Comparison of ENCODE assay signal across 7 mouse cellular contexts in genomic region chr9:107630576-107630975, GRCm38 (mm10). TPM values are rescaled to one million over a fixed set of nuclear protein-coding genes. Genes with fewer than 3 reads are reported as not detected.
A peak's percentile ranks its signal among the peaks of the same experiment; 100 is the strongest.
DNase-seq lines count a peak whose midpoint lies in the region; ATAC-seq and TF ChIP-seq lines count a peak whose summit lies in the region.

No protein-coding gene starts in this region.

- no peaks in the 10 kb centered on the region for H3K9me3 ChIP-seq in forebrain, embryonic 13.5 days (replicated peaks)
- no peaks in the 10 kb centered on the region for H3K9me3 ChIP-seq in limb, embryonic 10.5 days (replicated peaks)

- peaks cover 91% of the 10 kb centered on the region for H3K4me1 ChIP-seq in forebrain, embryonic 13.5 days
- peaks cover 95% of the 10 kb centered on the region for H3K4me1 ChIP-seq in limb, embryonic 10.5 days

- H3K4me3 ChIP-seq in left cerebral cortex, adult 2 months: no peak overlapping the region
- peak overlapping the region; percentile 26 for H3K4me3 ChIP-seq in forebrain, embryonic 13.5 days
- H3K4me3 ChIP-seq in limb, embryonic 10.5 days: peak overlapping the region; percentile 95

- intact Hi-C loops in left cerebral cortex, adult 2 months (cut with DNase I): no loop called here
- intact Hi-C loops in left cerebral cortex, postnatal 36 days (cut with DNase I): no loop called here

- H3K27ac ChIP-seq in left cerebral cortex, adult 2 months: peak overlapping the region; percentile 70
- H3K27ac ChIP-seq in forebrain, embryonic 13.5 days: peak overlapping the region; percentile 99
- H3K27ac ChIP-seq in limb, embryonic 10.5 days: peak overlapping the region; percentile 95

- H3K27me3 ChIP-seq in forebrain, embryonic 13.5 days: no peaks in the 10 kb centered on the region
- H3K27me3 ChIP-seq in limb, embryonic 10.5 days (ENCODE audit: low read depth, poor library complexity, severe bottlenecking): no peaks in the 10 kb centered on the region

- peak overlapping the region; percentile 67 for H3K9ac ChIP-seq in forebrain, embryonic 13.5 days

- no peak for TF ChIP-seq CTCF in left cerebral cortex, adult 2 months (IDR thresholded peaks at IDR 0.05)

- H3K36me3 ChIP-seq in forebrain, embryonic 13.5 days (ENCODE audit: poor library complexity, severe bottlenecking): peaks cover 2% of the 10 kb centered on the region
- peaks cover 57% of the 10 kb centered on the region for H3K36me3 ChIP-seq in limb, embryonic 10.5 days

- ATAC-seq in forebrain, embryonic 13.5 days: peak; percentile 14
- no peak for ATAC-seq in granulocyte monocyte progenitor cell, adult 5-6 weeks (replicated peaks; ENCODE audit: poor library complexity, severe bottlenecking)

- 2% methylated on average over 4 of the region's 4 CpGs for WGBS in forebrain, embryonic 13.5 days
- WGBS in limb, embryonic 10.5 days: 2% methylated on average over 4 of the region's 4 CpGs

- peak in 1 of 2 experiments; percentile 59 for DNase-seq in left cerebral cortex, adult 2 months (ENCODE audit: extremely low spot score in 1 of 2, low spot score in 2 of 2)
- no peak for DNase-seq in left cerebral cortex, postnatal 36 days (ENCODE audit: low spot score in 2 of 2)
- peak; percentile 98 for DNase-seq in ZHBTc4 (ENCODE audit: low read depth, low spot score)
- peak; percentile 68 for DNase-seq in limb, embryonic 10.5 days (ENCODE audit: low spot score)
- peak; percentile 93 for DNase-seq in retina, postnatal 1 day

- peak overlapping the region; percentile 99 for H3K4me2 ChIP-seq in forebrain, embryonic 13.5 days

RNA-seq across cellular contexts. Expression of gene Gnai2, which starts 4.6 kb away (rescaled TPM):
- total RNA-seq in left cerebral cortex, adult 2 months (2021): 100 to 1,000 TPM; 201 to 213 TPM
- 100 to 1,000 TPM; 215 to 221 TPM for total RNA-seq in left cerebral cortex, postnatal 36 days (2021)
- polyA plus RNA-seq in forebrain, embryonic 13.5 days (2015; fragmentation: Nextera tagmentation; extraction: Ambion mirVana): 397 and 426 TPM in 2 replicates
- polyA plus RNA-seq in limb, embryonic 10.5 days (2016; fragmentation: Nextera tagmentation; extraction: Ambion mirVana): 355 and 403 TPM in 2 replicates
- total RNA-seq in granulocyte monocyte progenitor cell, adult 5-6 weeks (2014; fragmentation: Nextera tagmentation): 410 and 448 TPM in 2 replicates
- 395 and 452 TPM in 2 replicates for total RNA-seq in granulocyte monocyte progenitor cell, adult 5-6 weeks (2017)

RNA-seq across cellular contexts. Expression of gene Sema3b, which starts 21.5 kb away (rescaled TPM):
- total RNA-seq in left cerebral cortex, adult 2 months (2021): 1 to 10 TPM; 3.3 to 4.1 TPM
- total RNA-seq in left cerebral cortex, postnatal 36 days (2021): 1 to 10 TPM; 2.6 to 3.1 TPM
- polyA plus RNA-seq in forebrain, embryonic 13.5 days (2015; fragmentation: Nextera tagmentation; extraction: Ambion mirVana): 1.8 and 2.0 TPM in 2 replicates
- 2.2 and 3.6 TPM in 2 replicates for polyA plus RNA-seq in limb, embryonic 10.5 days (2016; fragmentation: Nextera tagmentation; extraction: Ambion mirVana)
- total RNA-seq in granulocyte monocyte progenitor cell, adult 5-6 weeks (2014; fragmentation: Nextera tagmentation): not detected in 2 replicates
- total RNA-seq in granulocyte monocyte progenitor cell, adult 5-6 weeks (2017): not detected in 2 replicates

RNA-seq across cellular contexts. Expression of gene Slc38a3, which starts 38.8 kb away (rescaled TPM):
- total RNA-seq in left cerebral cortex, adult 2 months (2021): 10 to 100 TPM; 74.7 to 76.2 TPM
- 10 to 100 TPM; 66.3 to 66.8 TPM for total RNA-seq in left cerebral cortex, postnatal 36 days (2021)
- 14.3 and 14.6 TPM in 2 replicates for polyA plus RNA-seq in forebrain, embryonic 13.5 days (2015; fragmentation: Nextera tagmentation; extraction: Ambion mirVana)
- 3.9 and 4.3 TPM in 2 replicates for polyA plus RNA-seq in limb, embryonic 10.5 days (2016; fragmentation: Nextera tagmentation; extraction: Ambion mirVana)
- total RNA-seq in granulocyte monocyte progenitor cell, adult 5-6 weeks (2014; fragmentation: Nextera tagmentation): not detected in 2 replicates
- total RNA-seq in granulocyte monocyte progenitor cell, adult 5-6 weeks (2017): not detected in 2 replicates

RNA-seq across cellular contexts. Expression of gene Ifrd2, which starts 43.1 kb away (rescaled TPM):
- total RNA-seq in left cerebral cortex, adult 2 months (2021): 10 to 100 TPM; 10.5 to 10.9 TPM
- 10 to 100 TPM; 11.1 to 13.8 TPM for total RNA-seq in left cerebral cortex, postnatal 36 days (2021)
- polyA plus RNA-seq in forebrain, embryonic 13.5 days (2015; fragmentation: Nextera tagmentation; extraction: Ambion mirVana): 15.4 and 20.8 TPM in 2 replicates
- 55.0 and 69.4 TPM in 2 replicates for polyA plus RNA-seq in limb, embryonic 10.5 days (2016; fragmentation: Nextera tagmentation; extraction: Ambion mirVana)
- 89.9 and 105 TPM in 2 replicates for total RNA-seq in granulocyte monocyte progenitor cell, adult 5-6 weeks (2014; fragmentation: Nextera tagmentation)
- total RNA-seq in granulocyte monocyte progenitor cell, adult 5-6 weeks (2017): 46.9 and 76.8 TPM in 2 replicates

RNA-seq across cellular contexts. Expression of gene Gnat1, which starts 48.9 kb away (rescaled TPM):
- under 1 TPM in 1 of 2 experiments, not detected in 1; 0.18 TPM for total RNA-seq in left cerebral cortex, adult 2 months (2021)
- 1 to 10 TPM in 1 of 2 experiments, under 1 TPM in 1; 0.41 to 1.2 TPM for total RNA-seq in left cerebral cortex, postnatal 36 days (2021)
- 1.3 and 1.8 TPM in 2 replicates for polyA plus RNA-seq in forebrain, embryonic 13.5 days (2015; fragmentation: Nextera tagmentation; extraction: Ambion mirVana)
- polyA plus RNA-seq in limb, embryonic 10.5 days (2016; fragmentation: Nextera tagmentation; extraction: Ambion mirVana): 2.6 and 3.3 TPM in 2 replicates
- total RNA-seq in granulocyte monocyte progenitor cell, adult 5-6 weeks (2014; fragmentation: Nextera tagmentation): not detected in 2 replicates
- not detected in 2 replicates for total RNA-seq in granulocyte monocyte progenitor cell, adult 5-6 weeks (2017)

Comparison
In these comparisons a context has a peak if more than half of its experiments do, and no peak if none do; other contexts are left out.
1. DNase-seq: peak in ZHBTc4 (single experiment), limb, embryonic 10.5 days (single experiment) and retina, postnatal 1 day (single experiment); none in left cerebral cortex, postnatal 36 days (0 of 2).
2. RNA of gene Slc38a3, which starts 38.8 kb away (total RNA-seq): 74.7 to 76.2 TPM in left cerebral cortex, adult 2 months and 66.3 to 66.8 TPM in left cerebral cortex, postnatal 36 days; not detected in granulocyte monocyte progenitor cell, adult 5-6 weeks; every median in the first group is over 10 times any median in the second.
3. Peak in every context shown above with its lines, with median percentiles within 50 percentile points of each other: H3K27ac ChIP-seq.